Mouse (Mus musculus) C2C12 (cell line): Measurements from ENCODE around the gene Fap. TPM values are rescaled to one million over a fixed set of nuclear protein-coding genes. Genes with fewer than 3 reads are reported as not detected.

Source experiments
- H3K27me3 ChIP-seq: one replicate; pipeline ENCODE4 v1.6.1; 2011; ENCODE audit not compliant: control insufficient read depth, insufficient read depth, insufficient read length
- H3K36me3 ChIP-seq: one replicate; pipeline ENCODE4 v1.6.1; 2011; ENCODE audit not compliant: control insufficient read depth, insufficient read depth
- H3K4me3 ChIP-seq: one replicate; pipeline ENCODE4 v1.5.1; 2011; ENCODE audit warnings: mild to moderate bottlenecking, control low read depth; ENCODE audit not compliant: poor library complexity, insufficient read depth, severe bottlenecking
- H3K79me2 ChIP-seq: one replicate; pipeline ENCODE4 v1.6.1; 2011; ENCODE audit not compliant: control insufficient read depth, insufficient read depth
- H3K79me3 ChIP-seq: one replicate; pipeline ENCODE4 v1.6.1; 2011; ENCODE audit warnings: low read depth, control low read depth
- H3ac ChIP-seq: one replicate; pipeline ENCODE3; 2011; ENCODE audit warnings: low read depth; ENCODE audit not compliant: control insufficient read depth, insufficient read length
- CEBPB ChIP-seq: IDR thresholded peaks from one replicate; pipeline ENCODE4 v1.6.1; 2011; ENCODE audit warnings: low read depth, mild to moderate bottlenecking, control low read depth, moderate library complexity
- CTCF ChIP-seq: IDR thresholded peaks from one replicate; pipeline ENCODE4 v1.5.1; 2011; ENCODE audit not compliant: control insufficient read depth, insufficient read depth, insufficient read length
- FOSL1 ChIP-seq: IDR thresholded peaks from one replicate; pipeline ENCODE4 v1.8.0; 2011; ENCODE audit warnings: mild to moderate bottlenecking, low read length; ENCODE audit not compliant: poor library complexity, insufficient read depth, severe bottlenecking
- MAX ChIP-seq: IDR thresholded peaks from one replicate; pipeline ENCODE4 v1.6.1; 2011; ENCODE audit warnings: mild to moderate bottlenecking, control low read depth
- MYOD1 ChIP-seq: IDR thresholded peaks from one replicate; pipeline ENCODE4 v1.6.1; 2011; ENCODE audit warnings: low read depth; ENCODE audit not compliant: control insufficient read depth, insufficient read length
- MYOG ChIP-seq: IDR thresholded peaks from one replicate; pipeline ENCODE4 v1.6.1; 2011; ENCODE audit not compliant: control insufficient read depth, insufficient read length; ENCODE audit errors: extremely low read depth
- USF1 ChIP-seq: IDR thresholded peaks from one replicate; pipeline ENCODE4 v1.6.1; 2011; ENCODE audit warnings: low read depth, mild to moderate bottlenecking, control low read depth, moderate library complexity
- polyA plus RNA-seq: library from polyadenylated mRNA; unstranded; fragments of >200 nt; fragmentation: generic; extraction: Trizol; gene quantifications from one replicate; pipeline ENCODE4 v1.2.1, GENCODE M21; 2012; ENCODE audit warnings: missing spikeins

Fap gene
- polyA plus RNA-seq, 1 experiment: not detected

DNA sequence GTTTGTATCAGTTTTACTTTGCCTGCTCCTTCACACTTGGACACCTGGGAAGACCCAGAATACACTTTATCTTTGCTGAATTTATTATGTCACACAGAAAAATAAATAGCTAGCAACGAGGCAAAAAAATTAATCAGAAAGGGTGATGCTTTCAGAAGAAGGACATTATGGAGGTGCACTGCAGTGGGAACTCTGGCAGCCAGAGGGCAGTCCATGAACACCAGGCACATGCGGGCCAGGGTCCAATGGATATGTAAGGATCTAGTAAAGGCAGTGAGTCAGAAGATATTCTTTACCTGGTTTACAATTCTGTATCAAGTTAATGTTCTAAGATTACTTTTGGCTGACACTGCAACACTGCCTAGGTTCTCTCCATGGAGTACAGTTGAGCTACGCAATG is 24.2 kb downstream of the Fap start:
- Histone ChIP-seq H3K4me3 (no peak overlapping the region), H3K79me2 (no peaks in the 10 kb centered on the region), H3K79me3 (no peaks in the 10 kb centered on the region), H3K27me3 (no peaks in the 10 kb centered on the region), H3K36me3 (no peaks in the 10 kb centered on the region), H3ac (no peak overlapping the region)
- no peak for TF ChIP-seq USF1
- TF ChIP-seq CEBPB: no peak
- TF ChIP-seq MYOD1: no peak
- TF ChIP-seq MAX: no peak
- TF ChIP-seq FOSL1: no peak
- TF ChIP-seq MYOG: no peak
- TF ChIP-seq CTCF: no peak

- no peaks in the 10 kb centered on the region for H3K79me2 ChIP-seq
- H3K36me3 ChIP-seq: no peaks in the 10 kb centered on the region
- TF ChIP-seq CTCF: no peak
- TF ChIP-seq MYOD1: no peak
- no peak for TF ChIP-seq FOSL1
- TF ChIP-seq USF1: no peak
- no peak for TF ChIP-seq CEBPB
- TF ChIP-seq MAX: no peak
- TF ChIP-seq MYOG: no peak
- H3ac ChIP-seq: no peak overlapping the region
- no peaks in the 10 kb centered on the region for H3K79me3 ChIP-seq
- H3K27me3 ChIP-seq: no peaks in the 10 kb centered on the region
- H3K4me3 ChIP-seq: no peak overlapping the region
Measured at GRCm38 (mm10) chr2:62549131-62549530, 24.7 kb downstream of the Fap start.

DNA sequence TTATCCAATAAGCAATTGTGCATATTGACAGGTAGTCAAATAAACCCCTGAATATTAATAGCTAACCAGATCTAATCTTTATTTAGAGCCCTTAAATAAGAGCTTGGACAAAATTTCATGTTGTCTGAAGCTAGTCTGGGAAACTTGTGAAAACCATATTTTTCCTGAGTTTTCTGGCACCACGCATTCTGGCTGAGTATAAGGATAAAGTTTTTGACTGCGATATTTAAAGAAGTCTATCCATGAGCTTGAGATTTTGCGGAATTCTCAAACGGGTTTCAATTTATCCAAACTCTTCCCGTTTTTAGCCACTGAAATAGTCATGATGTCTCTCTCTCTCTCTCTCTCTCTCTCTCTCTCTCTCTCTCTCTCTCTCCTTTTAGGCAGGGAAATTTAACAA is 25.8 kb downstream of the Fap start:
- no peak overlapping the region for H3K4me3 ChIP-seq
- no peaks in the 10 kb centered on the region for H3K36me3 ChIP-seq
- no peaks in the 10 kb centered on the region for H3K27me3 ChIP-seq
- H3K79me3 ChIP-seq: no peaks in the 10 kb centered on the region
- no peaks in the 10 kb centered on the region for H3K79me2 ChIP-seq
- no peak overlapping the region for H3ac ChIP-seq
- no peak for TF ChIP-seq MYOD1
- TF ChIP-seq MYOG: no peak
- TF ChIP-seq USF1: no peak
- no peak for TF ChIP-seq CEBPB

DNA sequence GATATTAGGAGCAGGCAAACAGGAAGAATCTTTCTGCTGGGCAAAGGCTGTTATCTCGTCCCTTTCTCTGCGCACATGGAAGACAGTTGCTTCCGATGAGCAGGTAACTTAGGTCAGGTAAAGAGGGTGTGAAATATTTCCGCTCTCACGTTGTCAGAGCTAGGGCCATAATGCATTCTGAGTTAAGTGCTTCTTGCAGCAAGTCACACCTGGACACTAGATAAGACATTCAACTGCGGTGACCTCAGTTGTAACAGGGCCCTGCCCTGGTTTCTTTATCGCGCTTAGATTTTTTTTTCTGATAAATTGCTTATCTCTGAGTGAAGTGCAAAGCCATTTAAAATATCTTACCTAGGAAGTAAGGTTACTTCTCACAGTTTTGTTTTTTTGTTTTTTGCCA is 38.4 kb downstream of the Fap start:
- no peak overlapping the region for H3ac ChIP-seq
- no peaks in the 10 kb centered on the region for H3K79me3 ChIP-seq
- H3K4me3 ChIP-seq: no peak overlapping the region
- H3K36me3 ChIP-seq: no peaks in the 10 kb centered on the region
- H3K79me2 ChIP-seq: no peaks in the 10 kb centered on the region
- no peaks in the 10 kb centered on the region for H3K27me3 ChIP-seq
- TF ChIP-seq MAX (no peak), MYOG (no peak), CEBPB (no peak), MYOD1 (no peak)

GRCm38 (mm10) chr2:62531065-62531464 is 42.8 kb downstream of the Fap start:
- TF ChIP-seq USF1 (no peak), FOSL1 (no peak), CTCF (no peak), CEBPB (no peak), MYOG (no peak), MAX (no peak), MYOD1 (no peak)
- Histone ChIP-seq H3K4me3 (no peak overlapping the region), H3K36me3 (no peaks in the 10 kb centered on the region), H3K79me2 (no peaks in the 10 kb centered on the region), H3K27me3 (no peaks in the 10 kb centered on the region), H3ac (no peak overlapping the region), H3K79me3 (no peaks in the 10 kb centered on the region)

- no peaks in the 10 kb centered on the region for H3K27me3 ChIP-seq
Measured at GRCm38 (mm10) chr2:62526399-62526798, 47.5 kb downstream of the Fap start.

More at GRCm38 (mm10) chr2:62526399-62526798, 47.5 kb downstream of the Fap start:
- Histone ChIP-seq H3K4me3 (no peak overlapping the region), H3K79me3 (no peaks in the 10 kb centered on the region), H3ac (no peak overlapping the region), H3K36me3 (no peaks in the 10 kb centered on the region), H3K79me2 (no peaks in the 10 kb centered on the region)
- no peak for TF ChIP-seq CTCF
